Comparison of ENCODE assay signal across 9 mouse cellular contexts in genomic region chr6:129048857-129049473, GRCm38 (mm10). TPM values are rescaled to one million over a fixed set of nuclear protein-coding genes. Genes with fewer than 3 reads are reported as not detected.
DNase-seq lines count a peak whose midpoint lies in the region; ATAC-seq lines count a peak whose summit lies in the region.
"Had no signal": no experiment of that assay in that cellular context is flagged by ENCODE, and none has a peak within 500 bp of the region (broad histone marks: within the 10 kb centered on the region; RNA-seq: fewer than 3 reads in every experiment).

No protein-coding gene starts in this region.

- DNase-seq in 416B (ENCODE audit: low read depth), result peak; percentile 94
- DNase-seq in Muller cell, postnatal 12 days (ENCODE audit: inconsistent ontology term), result peak; percentile 78
- peak; percentile 49 to 64 for DNase-seq in spleen, postnatal 14 days (ENCODE audit: low spot score in 2 of 2)
- DNase-seq in c-Kit-positive CD71-positive TER-119-positive erythroid progenitor cells, embryonic 14.5 days (ENCODE audit: low spot score), result no peak

- no peaks in the 10 kb centered on the region for H3K9me3 ChIP-seq in erythroblast, embryonic 14.5 days (ENCODE audit: control insufficient read depth, low read length)
- no peaks in the 10 kb centered on the region for H3K9me3 ChIP-seq in limb, embryonic 13.5 days
- H3K9me3 ChIP-seq in midbrain, embryonic 13.5 days, result no peaks in the 10 kb centered on the region

- H3K4me1 ChIP-seq in erythroblast, embryonic 14.5 days (ENCODE audit: control insufficient read depth), result peaks cover 6% of the 10 kb centered on the region
- H3K4me1 ChIP-seq in limb, embryonic 13.5 days, result 0 out of 2 replicates have a peak, but pooled peaks cover 4% of the 10 kb centered on the region
- H3K4me1 ChIP-seq in midbrain, embryonic 13.5 days (replicated peaks), result peaks cover 9% of the 10 kb centered on the region; the same call in 1 of the 2 replicates

- H3K4me3 ChIP-seq in erythroblast, embryonic 14.5 days (replicated peaks), result peak overlapping the region; percentile 60
- peak overlapping the region; percentile 44 for H3K4me3 ChIP-seq in limb, embryonic 13.5 days
- peak overlapping the region; percentile 46 for H3K4me3 ChIP-seq in midbrain, embryonic 13.5 days (replicated peaks)

- H3K27me3 ChIP-seq in erythroblast, embryonic 14.5 days (ENCODE audit: control insufficient read depth), result no peaks in the 10 kb centered on the region
- no peaks in the 10 kb centered on the region; the same call in 1 of the 2 replicates for H3K27me3 ChIP-seq in limb, embryonic 13.5 days
- H3K27me3 ChIP-seq in midbrain, embryonic 13.5 days, result no peaks in the 10 kb centered on the region

- no peaks in the 10 kb centered on the region for H3K36me3 ChIP-seq in erythroblast, embryonic 14.5 days (ENCODE audit: control insufficient read depth)
- no peaks in the 10 kb centered on the region for H3K36me3 ChIP-seq in limb, embryonic 13.5 days
- no peaks in the 10 kb centered on the region for H3K36me3 ChIP-seq in midbrain, embryonic 13.5 days

- ATAC-seq in hematopoietic stem cell, adult 5-6 weeks (replicated peaks in 1 of 2; ENCODE audit: insufficient read depth in 1 of 2, low FRiP score in 2 of 2, low TSS enrichment in 1 of 2, low read depth in 1 of 2, poor library complexity in 2 of 2, severe bottlenecking in 2 of 2), result peak; percentile 93 to 95
- ATAC-seq in limb, embryonic 13.5 days (ENCODE audit: low FRiP score, low read depth), result peak; percentile 87
- peak; percentile 95 for ATAC-seq in midbrain, embryonic 13.5 days

- no peak overlapping the region for H3K27ac ChIP-seq in limb, embryonic 13.5 days
- no peak overlapping the region for H3K27ac ChIP-seq in midbrain, embryonic 13.5 days

- peak overlapping the region; percentile 66 for H3K4me2 ChIP-seq in limb, embryonic 13.5 days (replicated peaks)
- H3K4me2 ChIP-seq in midbrain, embryonic 13.5 days (replicated peaks), result peak overlapping the region; percentile 61

- WGBS in limb, embryonic 13.5 days, result 2% methylated on average over 13 of the region's 13 CpGs
- 0% methylated on average over 13 of the region's 13 CpGs for WGBS in midbrain, embryonic 13.5 days

- H3K9ac ChIP-seq in limb, embryonic 13.5 days, result peak overlapping the region; percentile 62
- peak overlapping the region; percentile 51 for H3K9ac ChIP-seq in midbrain, embryonic 13.5 days (replicated peaks)

RNA-seq across cellular contexts. Expression of gene Klrb1f, which starts 3.3 kb away (rescaled TPM):
- polyA plus RNA-seq in erythroblast, embryonic 14.5 days (2012), result not detected in 2 replicates
- 0.15 and 8.1 TPM in 2 replicates for total RNA-seq in hematopoietic stem cell, adult 5-6 weeks (2017)
- 0.19 TPM in 1 of 2 replicates, not detected in the other for polyA plus RNA-seq in limb, embryonic 13.5 days (2015; fragmentation: Nextera tagmentation; extraction: Ambion mirVana)
- polyA plus RNA-seq in midbrain, embryonic 13.5 days (2015; fragmentation: Nextera tagmentation; extraction: Ambion mirVana), result 0.17 and 0.23 TPM in 2 replicates
- total RNA-seq: gastrocnemius, adult 8-10 months had no signal

RNA-seq across cellular contexts. Expression of gene Clec2e, which starts 51.7 kb away (rescaled TPM):
- not detected in 2 replicates for polyA plus RNA-seq in erythroblast, embryonic 14.5 days (2012)
- not detected in 2 replicates for total RNA-seq in hematopoietic stem cell, adult 5-6 weeks (2017)
- not detected in 2 replicates for polyA plus RNA-seq in limb, embryonic 13.5 days (2015; fragmentation: Nextera tagmentation; extraction: Ambion mirVana)
- not detected in 2 replicates for polyA plus RNA-seq in midbrain, embryonic 13.5 days (2015; fragmentation: Nextera tagmentation; extraction: Ambion mirVana)
